Mouse (Mus musculus) liver, embryonic 14.5 days (tissue): ENCODE data around the gene Fam168a. TPM values are rescaled to one million over a fixed set of nuclear protein-coding genes. Genes with fewer than 3 reads are reported as not detected.

Experiments used
- ATAC-seq: fragments of 200-750 bp; cut with Nextera tagmentation; 2 replicates; pipeline ENCODE4 v1.8.0; 2017; ENCODE audit warnings: moderate number of reproducible peaks, mild to moderate bottlenecking, moderate library complexity; ENCODE audit not compliant: insufficient read depth
- DNase-seq, 3 experiments: peaks; one replicate each; pipeline ENCODE4 v3.0.0-alpha.2; 2012 to 2013; ENCODE audit warnings: low read depth in 3 of 3, low spot score in 3 of 3
- H3K27ac ChIP-seq: fragments of 300-500 bp; sonication (generic); 2 replicates; pipeline ENCODE4 v1.5.1; 2014; ENCODE audit warnings: moderate library complexity, mild to moderate bottlenecking, control low read depth, inconsistent platforms
- H3K27me3 ChIP-seq: fragments of 300-500 bp; sonication (generic); 2 replicates; pipeline ENCODE4 v1.6.1; 2014; ENCODE audit warnings: mild to moderate bottlenecking, low read length, moderate library complexity; ENCODE audit not compliant: control insufficient read depth, insufficient read depth
- H3K36me3 ChIP-seq: fragments of 300-500 bp; sonication (generic); replicated peaks from 2 replicates; pipeline ENCODE4 v1.6.1; 2014; ENCODE audit warnings: low read depth; ENCODE audit not compliant: control insufficient read depth, insufficient read depth
- H3K4me1 ChIP-seq, 2 experiments: fragments of 200-500 bp in 1 of 2; fragments of 300-500 bp in 1 of 2; sonication (generic) in 1 of 2; replicated peaks; 2 replicates each; pipeline ENCODE4 v1.6.1; 2012 to 2014; ENCODE audit warnings: antibody characterized with exemption in 1 of 2, inconsistent platforms in 1 of 2, low read length in 1 of 2; ENCODE audit not compliant: control insufficient read depth in 2 of 2, insufficient read depth in 2 of 2
- H3K4me2 ChIP-seq: fragments of 300-500 bp; sonication (generic); 2 replicates; pipeline ENCODE4 v1.6.1; 2014; ENCODE audit warnings: low read depth, mild to moderate bottlenecking, control low read depth, moderate library complexity
- H3K4me3 ChIP-seq, 2 experiments: fragments of 200-500 bp in 1 of 2; fragments of 300-500 bp in 1 of 2; sonication (generic) in 1 of 2; 2 replicates each; pipeline ENCODE4 v1.5.1; 2012 to 2014; ENCODE audit warnings: low read depth in 2 of 2, low read length in 2 of 2, mild to moderate bottlenecking in 2 of 2, control low read depth in 1 of 2, inconsistent platforms in 1 of 2, moderate library complexity in 1 of 2; ENCODE audit not compliant: insufficient read depth in 1 of 2
- H3K9ac ChIP-seq: fragments of 300-500 bp; sonication (generic); replicated peaks from 2 replicates; pipeline ENCODE4 v1.6.1; 2014; ENCODE audit warnings: mild to moderate bottlenecking, control low read depth, moderate library complexity
- H3K9me3 ChIP-seq: fragments of 300-500 bp; sonication (generic); 2 replicates; pipeline ENCODE4 v1.6.1; 2016; ENCODE audit warnings: low read length, mixed read lengths; ENCODE audit not compliant: control insufficient read depth
- CTCF ChIP-seq: IDR thresholded peaks from 2 replicates; pipeline ENCODE4 v1.5.1; 2016; ENCODE audit warnings: antibody characterized with exemption, low read depth, control low read depth
- EP300 ChIP-seq: IDR thresholded peaks from 2 replicates; pipeline ENCODE4 v1.6.1; 2016; ENCODE audit warnings: antibody characterized with exemption, low read depth
- WGBS: fragments of 180-500 bp; shearing (Covaris S2); extraction: QIAGEN DNeasy Blood & Tissue Kit; methylation state at CpG from one replicate; pipeline ENCODE4 v1.1.7; 2014; ENCODE audit not compliant: insufficient replicate concordance; 5-methylcytosine and 5-hydroxymethylcytosine counted together
- polyA plus RNA-seq, 2 experiments: library from polyadenylated mRNA; depleted of rRNA in 1 of 2; stranded (reverse) in 1 of 2; unstranded in 1 of 2; fragments of >200 nt; fragmentation: Nextera tagmentation in 1 of 2; extraction: Ambion mirVana in 1 of 2; gene quantifications; 2 replicates each; pipeline versions ENCODE4 v1.2.1 to v1.2.3; 2012 to 2014

Fam168a gene
- polyA plus RNA-seq, 2 experiments, result 4.1 to 4.4 TPM

GRCm38 (mm10) chr7:100839632-100840402 lies 133.4 kb downstream of the Fam168a start:
- ATAC-seq, result no peak
- H3K27ac ChIP-seq, result peak overlapping the region; percentile 17

GRCm38 (mm10) chr7:100840906-100841305 lies 134.5 kb downstream of the Fam168a start:
- no peak overlapping the region; the same call in 1 of the 2 replicates for H3K9ac ChIP-seq
- WGBS, result 64% methylated on average over 1 of the region's 1 CpGs
- peaks cover 60 to 64% of the 10 kb centered on the region in 2 experiments for H3K4me1 ChIP-seq

More at GRCm38 (mm10) chr7:100839632-100840402, 133.4 kb downstream of the Fam168a start:
- Histone ChIP-seq H3K9ac (no peak overlapping the region), H3K4me1 (peaks cover 49 to 59% of the 10 kb centered on the region in 2 experiments), H3K4me3 (no peak overlapping the region), H3K36me3 (peaks cover 10% of the 10 kb centered on the region), H3K27me3 (no peaks in the 10 kb centered on the region), H3K9me3 (no peaks in the 10 kb centered on the region; the same call in 1 of the 2 replicates), H3K4me2 (no peak overlapping the region)
- 64% methylated on average over 6 of the region's 6 CpGs for WGBS
- TF ChIP-seq CTCF (no peak), EP300 (no peak)
- peak in 1 of 3 experiments; percentile 51 for DNase-seq

GRCm38 (mm10) chr7:100841608-100842007 lies 135.2 kb downstream of the Fam168a start:
- H3K4me2 ChIP-seq, result no peak overlapping the region
- peaks cover 13% of the 10 kb centered on the region for H3K36me3 ChIP-seq
- no peak overlapping the region for H3K9ac ChIP-seq
- no peaks in the 10 kb centered on the region for H3K27me3 ChIP-seq
- WGBS, result 79% methylated on average over 6 of the region's 6 CpGs
- no peak overlapping the region for H3K4me3 ChIP-seq
- no peak overlapping the region for H3K27ac ChIP-seq
- H3K4me1 ChIP-seq, result peaks cover 59 to 63% of the 10 kb centered on the region in 2 experiments
- ATAC-seq (no peak), DNase-seq (no peak)
- no peaks in the 10 kb centered on the region; the same call in 1 of the 2 replicates for H3K9me3 ChIP-seq
- no peak for TF ChIP-seq CTCF
- TF ChIP-seq EP300, result no peak

More at GRCm38 (mm10) chr7:100840906-100841305, 134.5 kb downstream of the Fam168a start:
- Histone ChIP-seq H3K27me3 (no peaks in the 10 kb centered on the region), H3K4me3 (no peak overlapping the region), H3K36me3 (peaks cover 10% of the 10 kb centered on the region), H3K9me3 (no peaks in the 10 kb centered on the region; the same call in 1 of the 2 replicates), H3K27ac (peak overlapping the region; percentile 17), H3K4me2 (no peak overlapping the region)
- no peak for DNase-seq
- ATAC-seq, result no peak
- TF ChIP-seq CTCF (no peak), EP300 (0 out of 2 replicates have a peak, but pooled peaks have one; percentile 39)

GRCm38 (mm10) chr7:100842175-100842574 lies 135.7 kb downstream of the Fam168a start:
- Histone ChIP-seq H3K36me3 (peaks cover 18% of the 10 kb centered on the region), H3K9ac (no peak overlapping the region), H3K4me1 (peaks cover 59 to 63% of the 10 kb centered on the region in 2 experiments), H3K4me3 (no peak overlapping the region), H3K4me2 (no peak overlapping the region), H3K9me3 (no peaks in the 10 kb centered on the region; the same call in 1 of the 2 replicates), H3K27me3 (no peaks in the 10 kb centered on the region), H3K27ac (no peak overlapping the region)
- ATAC-seq (no peak), DNase-seq (no peak)
- WGBS, result 94% methylated on average over 5 of the region's 5 CpGs
- TF ChIP-seq CTCF (no peak), EP300 (no peak)

- Histone ChIP-seq H3K4me2 (peak overlapping the region; percentile 93), H3K4me3 (peak overlapping the region; percentile 30 to 49), H3K9me3 (no peaks in the 10 kb centered on the region; the same call in 1 of the 2 replicates), H3K9ac (peak overlapping the region; percentile 80), H3K4me1 (peaks cover 51 to 59% of the 10 kb centered on the region in 2 experiments), H3K27ac (peak overlapping the region; percentile 99), H3K27me3 (no peaks in the 10 kb centered on the region), H3K36me3 (peaks cover 35% of the 10 kb centered on the region)
- TF ChIP-seq CTCF, result peak; percentile 69
- TF ChIP-seq EP300, result no peak
- DNase-seq, result peak in 1 of 3 experiments; percentile 67
- ATAC-seq, result peak; percentile 82
- WGBS, result 15% methylated on average over 2 of the region's 2 CpGs
Observed at GRCm38 (mm10) chr7:100843866-100844265, 137.4 kb downstream of the Fam168a start.
